Mouse (Mus musculus) naive thymus-derived CD4-positive, alpha-beta T cell, adult 2 months (primary cell): ENCODE measurements around the gene Gm3839.
"Not testable (repeated sequence)": the region's sequence is repeated elsewhere in the genome, so short reads cannot be mapped to it uniquely, and the experiment has no call there.

Source experiments
- DNase-seq: peaks from one replicate; pipeline ENCODE4 v3.0.0-alpha.2; 2011; ENCODE audit warnings: low read depth

Gm3839 gene

GRCm38 (mm10) chr14:11356626-11357025, at the start of gene Gm3839:
TSS of gene Gm3839 (minus strand) at chr14:11356726.
- not testable (repeated sequence) for DNase-seq

DNA sequence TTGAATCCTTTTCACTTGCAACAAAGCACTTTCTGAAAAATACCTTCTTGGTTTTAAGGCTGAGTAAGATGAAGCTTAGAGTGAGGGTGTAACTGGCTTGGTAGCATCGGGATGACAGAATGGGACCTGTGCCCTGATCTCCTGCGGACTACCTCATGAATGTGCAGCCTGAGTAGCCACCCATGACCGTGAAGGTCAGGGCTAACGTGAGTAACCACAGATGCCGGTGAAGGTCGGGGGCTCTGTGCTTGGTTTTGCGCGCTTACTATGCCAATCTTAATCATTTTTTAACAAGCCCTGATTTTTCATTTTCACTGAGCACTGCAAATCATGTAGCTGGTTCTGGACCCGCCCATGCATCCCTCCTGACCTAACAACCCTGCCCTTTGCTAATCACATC, 49.1 kb upstream of the Gm3839 start:
- DNase-seq, result no peak

- no peak for DNase-seq
Observed at GRCm38 (mm10) chr14:11377846-11378245, 21.3 kb upstream of the Gm3839 start.

DNA sequence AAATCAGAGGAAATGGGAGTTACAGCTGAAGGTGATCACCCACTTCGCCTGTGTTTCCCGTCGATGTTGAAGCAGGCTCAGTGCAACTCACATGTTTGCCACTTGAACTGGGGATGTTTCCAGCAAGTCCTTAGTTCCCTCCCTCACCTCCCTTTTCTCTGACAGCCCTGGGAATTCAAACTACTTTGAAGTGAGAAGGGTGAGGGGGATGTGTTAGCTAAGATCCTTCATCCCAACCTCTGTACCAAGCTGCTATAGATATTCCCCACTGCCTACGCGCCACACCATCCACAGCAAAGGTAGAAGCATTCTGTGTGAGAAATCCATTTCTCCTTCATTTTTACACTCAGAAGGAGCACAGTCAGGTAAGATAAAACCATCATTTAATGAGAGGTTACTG, 18.7 kb upstream of the Gm3839 start:
- no peak for DNase-seq

DNA sequence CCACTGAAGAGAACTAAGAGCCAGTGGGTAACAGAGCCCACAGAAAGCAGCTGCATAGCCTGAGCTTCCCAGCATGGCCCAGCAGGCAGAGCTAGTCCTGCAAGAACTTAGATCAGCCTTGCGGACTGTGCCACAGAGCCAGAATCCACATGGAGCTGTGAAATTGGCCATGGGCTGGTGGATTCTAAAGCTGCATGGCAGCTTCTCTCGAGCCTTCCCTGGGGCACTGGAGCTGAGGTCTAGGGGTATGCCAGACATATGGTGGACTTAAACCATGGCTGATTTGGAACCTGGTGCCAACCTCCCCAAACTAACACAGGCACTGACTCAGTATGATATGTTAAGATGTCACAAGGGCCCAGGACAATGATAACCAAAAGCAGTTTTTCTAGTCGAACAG, 10.4 kb downstream of the Gm3839 start:
- DNase-seq, result no peak

- peak; percentile 24 for DNase-seq
Observed at GRCm38 (mm10) chr14:11329993-11330392, 26.5 kb downstream of the Gm3839 start.

DNA sequence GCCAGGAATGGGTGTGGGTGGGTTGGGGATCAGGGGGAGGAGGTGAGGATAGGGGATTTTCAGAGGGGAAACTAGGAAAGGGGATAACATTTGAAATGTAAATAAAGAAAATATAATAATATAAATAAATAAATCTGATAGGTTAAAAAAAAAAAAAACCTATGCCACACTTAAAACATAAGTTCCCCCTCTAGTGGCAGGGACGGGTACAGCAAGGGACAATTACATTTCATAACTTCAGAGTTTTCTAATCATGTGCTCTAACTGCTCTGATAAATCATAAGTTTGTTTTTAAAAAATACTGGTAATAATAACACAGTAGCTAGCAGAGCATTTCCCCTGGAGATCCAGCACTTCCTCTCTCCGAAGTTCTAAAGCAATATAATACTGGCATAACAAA, 49.4 kb downstream of the Gm3839 start:
- peak; percentile 32 for DNase-seq

GRCm38 (mm10) chr14:11287956-11288355, 68.6 kb downstream of the Gm3839 start:
- not testable (repeated sequence) for DNase-seq

GRCm38 (mm10) chr14:11257161-11257705, 99.3 kb downstream of the Gm3839 start:
- DNase-seq, result no peak

- no peak for DNase-seq
Observed at GRCm38 (mm10) chr14:11248053-11248452, 108.5 kb downstream of the Gm3839 start.

- no peak for DNase-seq
Observed at GRCm38 (mm10) chr14:11244546-11244945, 112.0 kb downstream of the Gm3839 start.

DNA sequence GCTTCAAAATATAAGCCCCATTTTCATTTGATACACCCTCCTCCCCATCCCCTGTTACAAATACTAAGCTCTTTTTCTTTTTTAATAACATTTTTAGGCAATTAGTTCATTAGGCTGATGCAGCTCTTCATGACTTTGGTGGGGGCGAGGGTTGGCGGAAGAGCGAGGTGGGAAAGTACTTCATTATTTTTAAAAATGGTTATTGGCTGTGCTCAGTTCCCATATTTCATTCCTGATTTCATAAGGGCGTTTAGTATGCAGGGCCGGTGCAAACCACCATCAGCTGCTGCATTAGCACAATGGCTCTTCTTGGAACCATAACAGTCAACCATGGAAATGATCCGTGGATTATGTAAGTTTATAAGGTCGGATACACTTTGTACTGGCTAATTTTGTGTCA, 124.4 kb downstream of the Gm3839 start:
- DNase-seq, result no peak
